Mouse (Mus musculus) kidney, embryonic 14.5 days (tissue): ENCODE measurements around the gene Hs6st2. TPM values are rescaled to one million over a fixed set of nuclear protein-coding genes. Genes with fewer than 3 reads are reported as not detected.
A peak's percentile ranks its signal among the peaks of the same experiment; 100 is the strongest.

Experiments
- ATAC-seq: fragments of 200-750 bp; cut with Nextera tagmentation; 2 replicates; pipeline ENCODE4 v1.8.0; 2017; ENCODE audit warnings: moderate number of reproducible peaks, mild to moderate bottlenecking, moderate TSS enrichment, moderate library complexity; ENCODE audit not compliant: low FRiP score, low TSS enrichment
- H3K27ac ChIP-seq: fragments of 300-500 bp; sonication (generic); 2 replicates; pipeline ENCODE4 v1.5.1; 2014; ENCODE audit warnings: low read depth, mild to moderate bottlenecking, low read length, moderate library complexity, mixed read lengths
- H3K27me3 ChIP-seq: fragments of 300-500 bp; sonication (generic); 2 replicates; pipeline ENCODE4 v1.6.1; 2014; ENCODE audit warnings: mild to moderate bottlenecking, low read length; ENCODE audit not compliant: control insufficient read depth, insufficient read depth
- H3K36me3 ChIP-seq: fragments of 300-500 bp; sonication (generic); 2 replicates; pipeline ENCODE4 v1.6.1; 2014; ENCODE audit warnings: low read length, mixed read lengths; ENCODE audit not compliant: control insufficient read depth, insufficient read depth
- H3K4me1 ChIP-seq: fragments of 300-500 bp; sonication (generic); 2 replicates; pipeline ENCODE4 v1.6.1; 2014; ENCODE audit warnings: low read length, mixed read lengths; ENCODE audit not compliant: control insufficient read depth, insufficient read depth
- H3K4me2 ChIP-seq: fragments of 300-500 bp; sonication (generic); replicated peaks from 2 replicates; pipeline ENCODE4 v1.6.1; 2014; ENCODE audit warnings: low read depth, mild to moderate bottlenecking, low read length
- H3K4me3 ChIP-seq: fragments of 300-500 bp; sonication (generic); 2 replicates; pipeline ENCODE4 v1.5.1; 2014; ENCODE audit warnings: mild to moderate bottlenecking, low read length
- H3K9ac ChIP-seq: fragments of 300-500 bp; sonication (generic); 2 replicates; pipeline ENCODE4 v1.6.1; 2014; ENCODE audit warnings: low read depth, mild to moderate bottlenecking, low read length, moderate library complexity
- H3K9me3 ChIP-seq: fragments of 300-500 bp; sonication (generic); 2 replicates; pipeline ENCODE4 v1.6.1; 2016; ENCODE audit warnings: low read length; ENCODE audit not compliant: control insufficient read depth
- WGBS: fragments of 180-500 bp; shearing (Covaris S2); extraction: QIAGEN DNeasy Blood & Tissue Kit; methylation state at CpG from one replicate; pipeline ENCODE4 v1.1.7; 2014; 5-methylcytosine and 5-hydroxymethylcytosine counted together
- polyA plus RNA-seq: library from polyadenylated mRNA; unstranded; fragments of >200 nt; fragmentation: Nextera tagmentation; extraction: Ambion mirVana; gene quantifications from 2 replicates; pipeline ENCODE4 v1.2.1, GENCODE M21; 2014

The Hs6st2 gene
- polyA plus RNA-seq, 1 experiment from 2014 or later, result 25.3 TPM

GRCm38 (mm10) chrX:51606231-51606863 is 75.3 kb downstream of the Hs6st2 start:
- Histone ChIP-seq H3K27me3 (no peaks in the 10 kb centered on the region), H3K9me3 (no peaks in the 10 kb centered on the region), H3K9ac (no peak overlapping the region), H3K27ac (no peak overlapping the region), H3K36me3 (no peaks in the 10 kb centered on the region), H3K4me2 (no peak overlapping the region), H3K4me3 (no peak overlapping the region), H3K4me1 (no peaks in the 10 kb centered on the region)
- WGBS, result 88% methylated on average over 6 of the region's 6 CpGs
- no peak for ATAC-seq

GRCm38 (mm10) chrX:51592751-51593150 is 88.9 kb downstream of the Hs6st2 start:
- Histone ChIP-seq H3K36me3 (no peaks in the 10 kb centered on the region), H3K27ac (no peak overlapping the region), H3K4me2 (no peak overlapping the region), H3K4me3 (no peak overlapping the region), H3K9ac (no peak overlapping the region), H3K27me3 (no peaks in the 10 kb centered on the region), H3K4me1 (no peaks in the 10 kb centered on the region), H3K9me3 (no peaks in the 10 kb centered on the region)
- ATAC-seq, result no peak
- 88% methylated on average over 1 of the region's 1 CpGs for WGBS

GRCm38 (mm10) chrX:51590448-51591010 is 91.1 kb downstream of the Hs6st2 start:
- 80% methylated on average over 8 of the region's 8 CpGs for WGBS
- H3K4me2 ChIP-seq, result no peak overlapping the region

DNA sequence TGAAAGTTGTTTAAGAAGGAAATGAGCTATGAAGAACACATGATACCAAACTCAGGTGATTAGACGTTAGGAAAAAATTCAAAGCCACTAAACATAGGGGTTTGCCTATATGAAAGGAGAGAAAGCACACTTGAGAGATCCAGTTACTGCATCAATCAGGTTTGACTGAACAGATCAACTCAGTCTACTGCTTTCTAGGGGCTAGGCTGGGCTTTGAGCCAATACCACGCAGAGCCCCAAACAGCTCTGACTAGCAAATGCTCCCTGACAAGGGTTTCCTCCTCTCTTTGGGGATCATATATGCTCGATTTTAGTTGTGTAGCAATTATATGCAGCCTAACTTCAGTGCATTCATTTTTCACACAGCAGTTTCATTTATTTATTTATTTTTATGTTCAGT is 96.2 kb downstream of the Hs6st2 start:
- H3K27ac ChIP-seq, result no peak overlapping the region
- no peak overlapping the region for H3K4me3 ChIP-seq
- no peaks in the 10 kb centered on the region for H3K9me3 ChIP-seq
- H3K4me2 ChIP-seq, result no peak overlapping the region
- 56% methylated on average over 3 of the region's 3 CpGs for WGBS
- ATAC-seq, result no peak
- no peak overlapping the region for H3K9ac ChIP-seq
- no peaks in the 10 kb centered on the region for H3K36me3 ChIP-seq
- H3K4me1 ChIP-seq, result no peaks in the 10 kb centered on the region
- H3K27me3 ChIP-seq, result no peaks in the 10 kb centered on the region

More at GRCm38 (mm10) chrX:51590448-51591010, 91.1 kb downstream of the Hs6st2 start:
- no peaks in the 10 kb centered on the region for H3K27me3 ChIP-seq
- no peak overlapping the region for H3K27ac ChIP-seq
- no peak for ATAC-seq
- H3K9me3 ChIP-seq, result no peaks in the 10 kb centered on the region
- H3K4me3 ChIP-seq, result no peak overlapping the region
- no peaks in the 10 kb centered on the region for H3K36me3 ChIP-seq
- H3K4me1 ChIP-seq, result no peaks in the 10 kb centered on the region
- no peak overlapping the region for H3K9ac ChIP-seq

DNA sequence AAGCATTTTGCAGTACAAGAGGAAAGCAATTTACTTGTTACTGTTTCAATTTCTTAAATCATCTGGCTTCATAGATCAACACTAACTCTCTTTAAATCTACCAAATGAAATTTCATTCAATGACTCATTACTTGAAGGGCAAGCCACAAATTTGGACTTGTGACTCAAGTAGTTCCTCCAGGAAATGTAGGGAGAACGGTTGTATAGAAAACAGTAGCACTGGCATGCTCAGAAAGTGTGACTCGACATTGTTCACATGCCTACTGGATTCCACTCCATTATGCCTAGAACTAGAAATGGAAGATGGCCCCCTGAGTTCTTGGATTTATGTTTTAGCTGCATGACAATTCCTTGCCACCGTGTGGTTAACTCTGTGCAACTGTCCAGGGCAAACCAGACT is 100.0 kb downstream of the Hs6st2 start:
- no peak overlapping the region for H3K27ac ChIP-seq
- H3K4me2 ChIP-seq, result no peak overlapping the region
- ATAC-seq, result no peak
- WGBS, result 85% methylated on average over 3 of the region's 3 CpGs
- H3K9me3 ChIP-seq, result no peaks in the 10 kb centered on the region
- no peaks in the 10 kb centered on the region for H3K36me3 ChIP-seq
- H3K27me3 ChIP-seq, result no peaks in the 10 kb centered on the region
- H3K4me3 ChIP-seq, result no peak overlapping the region
- no peaks in the 10 kb centered on the region for H3K4me1 ChIP-seq
- no peak overlapping the region for H3K9ac ChIP-seq

- no peak overlapping the region for H3K4me2 ChIP-seq
- WGBS, result 23% methylated on average over 1 of the region's 1 CpGs
Observed at GRCm38 (mm10) chrX:51561880-51562279, 119.8 kb downstream of the Hs6st2 start.

DNA sequence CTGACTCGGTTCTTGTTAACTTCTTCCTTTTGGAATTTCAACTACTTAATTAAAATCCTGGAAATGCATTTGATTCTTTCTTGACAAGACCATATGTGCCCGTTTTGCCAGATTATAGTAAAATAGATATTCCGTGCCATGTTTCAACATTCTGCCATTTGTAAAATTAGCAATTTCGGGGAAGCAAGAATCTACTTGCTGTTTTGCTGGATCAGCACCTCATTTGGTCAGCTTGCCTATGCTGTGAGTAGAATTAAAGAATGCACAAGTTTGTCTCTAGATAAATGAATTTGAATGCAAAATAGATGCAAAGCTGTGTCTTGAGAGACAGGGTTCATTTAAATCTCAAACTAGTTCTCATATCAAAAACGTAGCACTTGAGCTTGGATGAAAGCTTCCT is 142.0 kb downstream of the Hs6st2 start:
- Histone ChIP-seq H3K9ac (no peak overlapping the region), H3K9me3 (no peaks in the 10 kb centered on the region), H3K4me3 (no peak overlapping the region), H3K27me3 (no peaks in the 10 kb centered on the region), H3K27ac (no peak overlapping the region), H3K4me2 (no peak overlapping the region), H3K4me1 (no peaks in the 10 kb centered on the region), H3K36me3 (no peaks in the 10 kb centered on the region)
- 85% methylated on average over 5 of the region's 5 CpGs for WGBS
- no peak for ATAC-seq

More at GRCm38 (mm10) chrX:51561880-51562279, 119.8 kb downstream of the Hs6st2 start:
- H3K36me3 ChIP-seq, result no peaks in the 10 kb centered on the region
- H3K4me1 ChIP-seq, result no peaks in the 10 kb centered on the region
- H3K4me3 ChIP-seq, result no peak overlapping the region
- peak; percentile 66; the same call in 1 of the 2 replicates for ATAC-seq
- H3K27ac ChIP-seq, result no peak overlapping the region
- no peaks in the 10 kb centered on the region for H3K9me3 ChIP-seq
- H3K27me3 ChIP-seq, result no peaks in the 10 kb centered on the region
- H3K9ac ChIP-seq, result no peak overlapping the region

DNA sequence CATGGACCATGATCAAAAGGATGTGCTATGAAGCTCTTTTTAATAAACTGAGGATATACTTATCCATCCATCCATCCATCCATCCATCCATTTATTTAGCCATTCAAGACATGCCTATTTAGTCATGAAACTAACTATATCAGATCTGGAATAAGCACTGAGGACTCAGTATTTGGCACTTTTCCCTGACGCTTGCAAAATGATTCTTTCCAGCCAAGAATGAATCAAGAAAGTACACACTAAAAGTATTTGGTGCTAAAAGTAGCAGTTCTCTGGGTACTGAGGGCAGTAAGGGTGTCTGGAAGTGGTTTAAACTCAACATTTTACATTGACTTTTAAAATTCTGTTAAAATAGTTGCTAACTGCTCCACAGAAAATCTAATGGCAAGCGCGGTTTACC is 144.6 kb downstream of the Hs6st2 start:
- WGBS, result 89% methylated on average over 3 of the region's 3 CpGs
- ATAC-seq, result no peak

GRCm38 (mm10) chrX:51535226-51535625 is 146.4 kb downstream of the Hs6st2 start:
- H3K9ac ChIP-seq, result no peak overlapping the region
- H3K4me3 ChIP-seq, result no peak overlapping the region
- no peak overlapping the region for H3K27ac ChIP-seq
- WGBS, result 93% methylated on average over 6 of the region's 6 CpGs
- H3K9me3 ChIP-seq, result no peaks in the 10 kb centered on the region
- no peaks in the 10 kb centered on the region for H3K36me3 ChIP-seq
- ATAC-seq, result no peak
- no peak overlapping the region for H3K4me2 ChIP-seq
- H3K4me1 ChIP-seq, result no peaks in the 10 kb centered on the region
- H3K27me3 ChIP-seq, result no peaks in the 10 kb centered on the region

More for the DNA sequence above, 144.6 kb downstream of the Hs6st2 start:
- no peak overlapping the region for H3K9ac ChIP-seq
- no peaks in the 10 kb centered on the region for H3K9me3 ChIP-seq
- no peaks in the 10 kb centered on the region for H3K36me3 ChIP-seq
- no peaks in the 10 kb centered on the region for H3K4me1 ChIP-seq
- H3K27me3 ChIP-seq, result no peaks in the 10 kb centered on the region
- H3K27ac ChIP-seq, result no peak overlapping the region
- H3K4me2 ChIP-seq, result no peak overlapping the region
- no peak overlapping the region for H3K4me3 ChIP-seq
